Mouse (Mus musculus): ENCODE measurements at regions not wholly inside any gene's neighbourhood (a gene's known extent, or its start where the extent isn't known, plus 50 kb on each side); places are given as distances from the start of the nearest gene placed in this dataset.

DNA sequence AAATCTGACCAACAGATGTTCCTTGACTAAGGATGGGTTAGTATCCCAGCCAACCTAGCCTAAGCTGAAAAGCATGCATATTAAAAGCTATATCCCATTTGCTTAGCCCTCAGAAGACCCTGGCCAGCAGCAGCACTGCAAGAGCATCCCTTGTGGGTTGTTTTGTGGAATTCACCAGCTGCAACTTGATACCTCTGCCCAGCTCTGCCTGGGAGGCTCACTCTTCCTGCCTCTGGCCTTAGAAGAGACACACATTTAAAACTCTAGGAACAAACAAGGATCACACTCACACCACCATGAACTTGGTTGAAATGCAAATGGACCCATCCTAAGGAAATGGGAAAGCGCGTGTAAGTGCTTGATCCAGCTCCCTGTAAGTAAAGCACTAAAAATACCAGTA lies 107.7 kb upstream of the Arl4c start:
- no peak for DNase-seq (ENCODE audit: low spot score)

DNA sequence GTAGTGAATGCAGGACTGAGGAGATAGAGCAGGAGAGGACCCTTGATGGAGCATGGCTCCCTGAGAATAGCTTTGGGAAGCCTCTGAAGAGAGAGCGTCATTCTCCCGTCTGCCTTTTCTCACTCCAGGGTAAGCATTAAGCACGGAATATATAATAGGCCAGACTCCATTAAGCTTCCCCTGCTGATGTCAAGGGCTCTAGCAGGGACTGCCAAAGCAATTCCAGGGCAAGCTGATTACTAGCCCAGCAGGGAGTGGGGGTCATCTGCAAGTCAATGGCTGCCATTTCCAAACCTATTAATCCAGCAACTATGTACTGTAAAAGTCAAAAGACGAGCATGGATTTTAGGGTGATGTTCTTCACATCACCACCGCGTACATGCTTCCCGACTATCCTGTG lies 111.2 kb upstream of the Arl4c start:
- no peak for DNase-seq (ENCODE audit: low spot score)

DNA sequence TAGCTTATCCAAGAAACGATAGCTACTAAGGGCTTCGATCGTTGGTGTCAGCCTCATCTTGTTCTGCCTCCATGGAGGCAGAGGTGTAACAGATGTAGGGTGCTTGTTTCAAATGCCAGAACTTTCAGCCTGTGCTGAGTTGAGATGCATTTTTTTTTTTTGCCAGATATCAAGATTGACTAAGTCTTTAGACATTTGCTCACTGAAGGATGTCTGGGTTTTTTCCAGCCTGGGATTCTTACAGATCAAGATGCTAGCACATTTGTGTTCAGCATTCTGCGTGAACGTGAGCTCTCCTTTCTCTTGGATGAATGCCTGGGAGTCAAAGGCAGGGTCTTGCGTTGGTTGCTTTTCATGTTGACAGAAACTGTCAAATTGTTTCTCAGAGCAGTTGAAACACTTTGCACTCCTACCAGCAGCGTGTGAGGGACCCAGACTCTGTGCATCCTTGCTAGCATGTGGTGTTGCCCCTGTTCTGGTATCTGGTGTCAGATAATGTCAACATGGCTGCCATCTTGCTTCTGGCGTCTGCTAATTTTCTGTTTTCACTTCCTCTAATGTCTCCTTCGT lies 114.4 kb upstream of the Arl4c start:
- no peak for DNase-seq (ENCODE audit: low spot score)

DNA sequence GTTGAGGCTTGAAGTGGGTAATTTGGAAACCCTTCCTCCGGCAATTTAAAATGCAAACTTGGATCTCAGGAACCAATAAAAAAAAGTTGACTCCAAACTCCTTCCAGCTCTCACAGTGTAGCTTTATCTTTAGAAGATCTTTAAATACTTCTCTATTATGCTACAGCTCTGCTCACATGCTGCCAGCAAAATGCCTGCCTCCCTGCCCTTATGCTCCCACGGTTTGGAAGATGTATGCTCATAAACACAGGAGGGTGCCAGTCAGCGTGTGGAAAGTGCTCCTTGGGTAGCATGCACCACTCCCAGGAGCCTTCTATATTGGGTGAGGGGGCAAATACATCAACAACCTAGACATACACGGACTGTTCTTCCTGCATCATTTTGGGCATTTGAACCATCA lies 123.2 kb upstream of the Arl4c start:
- no peak for DNase-seq (ENCODE audit: low spot score)

DNA sequence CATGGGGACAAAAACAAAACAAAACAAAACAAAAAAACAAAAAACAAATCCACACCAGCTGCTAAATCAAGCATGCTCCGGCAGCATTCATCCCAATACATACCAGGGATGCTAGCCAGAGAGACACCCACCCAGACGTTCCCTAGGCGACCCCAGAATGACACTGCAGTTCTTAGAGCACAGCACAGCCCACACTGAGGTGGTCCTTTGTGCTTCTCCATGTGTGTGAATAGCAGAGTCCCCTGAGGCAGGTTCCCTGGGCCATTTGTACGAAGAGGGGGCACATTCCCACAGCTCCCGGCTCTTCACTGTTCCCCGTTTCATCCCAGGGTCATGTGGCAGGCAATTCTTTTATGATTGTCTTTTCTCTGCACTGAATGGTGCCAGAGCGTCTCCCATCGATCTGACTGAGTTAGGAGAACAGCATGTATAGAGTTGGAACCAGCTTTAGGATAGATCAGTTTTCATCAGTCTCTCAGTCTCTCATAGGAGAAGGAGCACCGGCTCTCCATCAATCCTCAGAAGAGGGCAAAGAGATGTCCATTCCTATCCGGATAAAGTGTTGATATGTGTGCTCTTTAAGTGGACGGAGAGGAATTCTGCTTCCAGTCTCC lies 136.7 kb upstream of the Arl4c start:
- no peak for DNase-seq (ENCODE audit: low spot score)

DNA sequence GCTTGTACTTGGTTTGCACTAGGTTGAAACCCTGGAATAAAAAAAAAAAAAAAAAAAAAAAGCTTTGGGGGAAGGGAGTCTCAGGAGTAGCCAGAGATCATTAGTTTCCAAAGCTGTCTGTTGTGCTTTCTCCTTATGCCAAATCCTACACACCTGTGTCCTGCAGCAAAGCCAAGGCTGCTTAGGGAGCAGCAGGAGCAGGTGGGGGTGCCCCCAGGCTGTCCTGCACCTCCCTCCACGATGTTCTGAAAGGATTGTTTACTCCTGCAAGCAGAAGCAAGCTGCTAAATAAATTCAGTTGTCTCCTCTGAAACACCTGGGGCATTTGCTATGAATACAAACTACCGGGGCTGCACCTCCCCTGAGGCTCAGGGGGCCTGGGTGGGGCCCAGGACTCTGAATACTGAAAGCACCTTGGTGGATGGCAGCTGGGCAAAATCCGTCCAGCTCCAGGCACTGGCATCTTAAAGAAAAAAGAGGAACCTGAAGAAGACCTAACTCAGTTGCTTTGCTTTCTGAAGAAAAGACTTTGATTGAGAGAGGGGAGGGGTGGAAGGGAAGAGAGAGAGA lies 137.5 kb upstream of the Arl4c start:
- DNase-seq (ENCODE audit: low spot score) = no peak

DNA sequence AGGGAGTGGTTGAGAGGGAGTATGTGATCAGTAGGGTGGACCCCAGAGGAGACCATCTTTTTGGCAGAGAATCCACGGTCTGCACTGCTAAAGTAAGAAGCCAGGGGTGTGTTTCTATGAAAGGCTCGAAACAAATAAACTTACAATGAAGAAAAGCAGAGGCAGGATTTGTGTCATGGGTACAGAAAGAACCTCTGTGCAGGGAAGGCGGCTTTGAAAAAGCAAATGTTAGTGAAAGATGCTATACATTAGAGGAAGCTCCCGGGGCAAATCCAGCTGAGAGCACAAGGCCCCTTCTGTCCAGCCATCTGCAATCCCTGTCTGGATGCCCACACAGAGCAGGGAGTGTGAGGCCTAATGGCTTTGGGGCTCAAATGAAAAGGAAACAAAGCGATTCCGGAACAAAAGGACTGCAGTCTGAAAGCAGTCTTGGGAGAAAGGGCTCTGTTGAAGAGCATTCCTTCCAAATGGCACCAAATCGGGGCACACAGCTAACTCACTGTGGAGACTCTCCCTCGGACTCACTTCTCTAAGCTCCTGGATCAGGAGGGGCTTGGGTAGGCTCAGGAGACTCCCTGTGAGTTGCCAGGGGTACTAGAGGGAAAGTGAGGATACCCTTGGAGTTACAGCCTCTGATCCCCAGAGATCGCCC lies 138.1 kb upstream of the Arl4c start:
- DNase-seq (ENCODE audit: low spot score) = no peak

DNA sequence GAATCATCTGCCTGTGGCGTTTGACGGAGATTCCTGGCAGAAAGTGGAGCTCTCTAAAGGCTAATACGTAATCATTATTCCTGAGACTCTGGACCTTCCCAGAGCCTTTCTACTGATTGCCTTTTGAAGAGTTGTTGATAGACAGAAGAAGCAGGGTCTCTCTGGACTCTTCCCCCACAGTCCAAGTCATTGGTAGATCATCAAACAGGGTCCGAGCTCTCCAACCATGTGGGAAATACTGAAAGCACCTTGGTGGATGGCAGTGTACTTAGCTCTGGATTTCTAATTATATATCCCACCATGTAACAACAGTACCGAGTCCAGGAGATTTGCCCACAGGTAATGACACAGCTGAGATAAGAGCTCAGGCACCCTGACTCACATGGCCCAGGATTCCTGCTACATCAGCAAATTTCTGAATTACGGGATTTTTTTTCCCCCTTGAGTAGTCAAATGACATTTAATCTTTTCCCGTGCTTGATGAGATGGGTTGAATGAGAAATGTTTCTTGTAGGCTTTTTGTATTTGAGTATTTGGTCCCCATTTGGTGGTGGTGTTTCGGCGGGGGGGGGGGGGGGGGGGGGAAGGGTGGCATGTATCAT lies 139.1 kb upstream of the Arl4c start:
- DNase-seq (ENCODE audit: low spot score) = no peak

DNA sequence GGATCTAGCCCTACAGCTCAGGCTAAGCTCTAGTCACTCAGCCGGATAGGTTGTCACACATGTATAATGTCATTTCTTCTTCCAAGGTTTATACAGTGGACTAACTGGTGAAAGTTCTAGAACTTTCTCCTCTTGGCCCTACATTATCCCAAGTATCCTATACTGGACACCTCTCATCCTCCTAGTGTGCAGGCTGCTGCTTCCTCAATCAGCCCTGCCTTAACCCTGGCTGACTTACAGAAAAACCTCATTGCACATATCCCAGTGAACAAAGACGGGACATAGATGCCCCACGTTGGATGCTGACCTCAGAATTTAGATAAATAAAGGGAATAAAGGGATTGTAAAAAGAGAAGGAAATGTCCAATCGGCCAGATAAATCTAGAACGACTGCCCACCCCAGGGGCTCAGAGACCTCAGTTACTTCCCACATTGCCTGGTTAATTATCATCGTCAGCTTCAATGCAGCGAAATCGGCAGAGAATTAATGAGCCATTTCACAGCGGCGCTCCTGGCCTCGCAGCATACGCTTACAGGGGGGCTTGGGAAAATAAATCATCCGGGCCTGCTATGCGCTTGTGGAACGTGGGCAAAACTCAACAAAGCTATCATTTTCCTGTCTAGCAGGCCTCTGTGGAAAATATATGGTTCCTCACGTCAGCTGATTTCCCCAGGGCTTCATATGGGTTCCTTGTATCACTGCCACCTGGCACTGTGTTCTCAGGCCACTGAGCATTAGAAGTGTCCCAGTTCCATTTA lies 145.5 kb upstream of the Arl4c start:
- no peak for DNase-seq (ENCODE audit: low spot score)

DNA sequence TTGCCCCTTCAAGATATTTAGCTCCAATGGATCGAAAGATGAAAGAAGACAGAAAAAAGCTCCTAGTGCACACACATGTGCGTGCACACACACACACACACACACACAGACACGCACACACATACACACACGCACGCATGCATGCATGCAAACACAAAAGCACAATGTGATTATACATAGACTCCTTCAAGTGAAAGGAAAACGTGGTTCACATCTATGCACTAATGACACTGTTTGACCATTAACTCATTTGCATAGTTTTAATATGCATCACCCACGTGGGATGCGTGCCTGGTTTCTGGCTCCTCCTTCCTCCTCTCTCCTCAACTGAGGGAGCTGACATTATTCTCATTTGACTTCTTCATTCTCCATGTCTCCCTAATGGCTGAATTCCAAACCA lies 146.2 kb upstream of the Arl4c start:
- no peak for DNase-seq (ENCODE audit: low spot score)

DNA sequence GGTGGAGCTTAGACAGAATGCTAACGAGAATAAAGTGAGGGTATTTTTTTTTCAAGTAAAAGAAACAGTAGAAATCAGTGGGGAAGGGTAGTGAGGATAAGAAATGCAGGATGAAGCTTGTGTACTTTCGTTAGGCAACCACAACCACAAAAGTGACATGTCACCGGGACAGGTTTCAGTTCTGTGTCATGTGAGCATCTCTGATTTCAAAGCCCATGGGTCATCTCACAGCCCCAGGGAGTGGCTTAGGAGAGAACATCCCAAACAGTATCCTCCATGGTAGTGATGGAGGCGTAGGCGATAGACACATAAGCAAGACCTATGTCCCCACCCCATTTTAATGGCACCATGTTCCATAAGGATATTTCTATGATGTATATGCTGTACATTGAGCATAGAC lies 147.4 kb upstream of the Arl4c start:
- no peak for DNase-seq (ENCODE audit: low spot score)

DNA sequence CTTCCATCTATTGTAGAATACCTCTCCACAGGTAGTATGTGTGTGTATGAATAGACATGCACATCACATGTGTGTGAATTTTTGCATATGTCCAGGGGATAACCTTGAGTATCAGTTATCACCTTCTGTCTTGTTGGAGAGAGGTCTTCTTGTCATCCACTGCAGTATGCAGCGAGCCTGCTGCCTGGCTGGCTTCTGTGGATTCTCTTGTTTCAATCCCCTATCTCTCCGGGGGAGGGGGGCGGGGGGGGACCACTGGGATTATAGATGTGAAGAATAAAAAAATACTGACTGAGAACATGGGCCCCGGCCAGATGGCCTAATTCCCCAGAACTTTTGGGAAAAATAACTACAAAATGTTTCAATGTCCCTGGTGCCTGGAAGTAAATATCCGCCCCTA lies 149.9 kb upstream of the Arl4c start:
- no peak for DNase-seq (ENCODE audit: low spot score)

DNA sequence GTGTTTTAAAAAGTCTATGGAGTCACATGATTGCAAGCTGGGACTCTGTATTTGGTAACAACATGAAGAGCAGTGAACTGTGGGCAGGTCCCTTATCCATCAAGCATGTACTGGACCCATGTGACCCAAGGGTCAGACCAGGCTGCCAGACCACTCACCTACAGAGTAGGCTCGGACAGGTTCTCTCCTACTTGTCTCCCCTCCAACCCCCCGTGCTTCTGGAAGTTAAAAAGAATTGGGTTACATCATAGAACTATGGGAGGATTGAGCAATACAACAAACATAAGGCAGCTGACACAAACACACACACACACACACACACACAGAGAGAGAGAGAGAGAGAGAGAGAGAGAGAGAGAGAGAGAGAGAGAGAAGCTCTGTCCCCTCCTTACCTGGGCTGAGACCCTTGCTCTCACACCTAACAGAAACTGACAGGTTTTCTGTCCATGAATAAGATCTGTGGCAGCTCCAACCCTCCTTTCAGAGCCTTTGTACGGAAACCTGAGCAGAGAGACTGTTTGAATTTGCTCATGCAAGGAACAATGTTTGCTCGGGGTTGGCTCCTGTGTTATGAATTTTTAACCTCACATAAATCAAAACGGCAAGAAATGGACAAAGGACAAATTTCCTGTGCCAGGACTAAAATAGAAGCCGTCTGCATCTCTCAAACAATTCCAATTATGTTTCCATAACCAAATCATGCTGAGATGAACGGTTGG lies 159.0 kb upstream of the Arl4c start:
- DNase-seq (ENCODE audit: low spot score) = no peak

DNA sequence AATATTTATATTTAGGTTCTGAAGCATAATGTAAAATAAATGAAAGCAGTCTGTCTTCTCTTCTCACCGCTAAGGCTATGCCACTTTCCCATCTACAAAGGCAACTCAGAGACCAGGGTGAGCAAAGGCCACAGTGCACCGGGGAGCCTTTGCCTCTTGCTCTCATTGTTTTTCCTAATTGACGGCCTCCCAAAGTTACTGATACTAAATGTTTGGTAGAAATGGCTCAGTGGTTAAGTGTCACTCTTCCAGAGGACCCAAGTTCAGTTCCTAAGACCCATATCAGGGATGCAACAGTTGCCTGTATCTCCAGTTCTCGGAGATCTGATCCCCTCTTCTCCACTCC lies 159.5 kb upstream of the Arl4c start:
- DNase-seq (ENCODE audit: low spot score) = no peak

DNA sequence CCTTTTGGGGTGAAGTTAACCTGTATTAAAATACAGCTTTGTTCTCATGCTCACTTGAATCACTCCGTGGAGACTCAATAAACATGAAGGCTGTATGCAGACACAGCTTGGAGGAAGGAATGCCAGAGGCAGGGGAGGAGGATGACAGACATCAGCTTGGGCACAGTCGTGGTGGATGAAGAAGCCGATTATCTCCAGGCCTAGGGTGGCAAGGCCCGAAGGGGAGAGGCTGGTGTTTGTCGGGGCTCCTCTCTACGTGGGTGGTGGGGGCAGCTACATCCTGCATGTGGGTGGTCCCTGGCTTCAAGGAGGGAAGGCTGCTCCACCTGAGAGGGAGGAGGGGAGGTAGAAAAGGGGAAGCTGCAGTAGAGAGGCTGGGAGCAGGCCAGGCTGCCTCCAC lies 163.4 kb upstream of the Arl4c start:
- no peak for DNase-seq (ENCODE audit: low spot score)

DNA sequence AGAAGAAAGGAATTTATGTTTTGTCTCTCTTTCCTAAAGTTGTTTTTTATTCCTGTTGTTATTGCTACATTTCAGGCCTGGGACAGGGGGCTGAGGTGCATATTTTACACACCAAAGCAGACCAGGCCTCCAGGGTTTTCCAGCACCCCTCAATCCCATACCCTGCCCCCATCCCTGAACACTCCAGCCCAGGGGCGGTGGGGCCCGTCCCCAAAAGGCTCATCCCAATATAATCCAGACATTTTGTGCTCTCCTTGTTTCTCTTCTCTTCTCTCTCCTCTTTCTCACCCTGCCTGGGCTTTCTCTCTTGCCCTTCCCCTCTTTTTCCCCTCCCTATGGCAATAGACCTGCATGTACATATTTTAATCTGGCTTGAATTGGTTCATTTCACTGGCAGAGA lies 164.6 kb upstream of the Arl4c start:
- DNase-seq (ENCODE audit: low spot score) = no peak

DNA sequence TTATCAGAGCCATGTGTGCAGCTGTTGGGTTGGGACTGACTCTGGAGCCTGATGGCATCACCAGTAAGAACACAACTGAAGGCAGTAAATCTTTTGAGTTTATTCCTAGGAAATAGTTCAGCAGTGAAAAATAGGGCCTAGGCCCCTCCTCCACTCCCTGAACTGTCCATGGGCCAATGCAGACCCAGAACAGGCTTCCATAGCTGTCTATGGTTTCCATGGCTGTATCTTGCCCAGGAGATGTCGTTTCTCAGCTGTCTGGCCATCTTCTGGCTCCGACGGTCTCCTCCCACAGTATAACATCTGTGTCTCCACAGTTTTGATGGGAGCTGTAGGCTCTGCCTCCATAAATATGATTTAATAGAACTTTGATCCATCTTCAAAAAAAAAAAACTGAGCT lies 165.1 kb upstream of the Arl4c start:
- DNase-seq (ENCODE audit: low spot score) = no peak

DNA sequence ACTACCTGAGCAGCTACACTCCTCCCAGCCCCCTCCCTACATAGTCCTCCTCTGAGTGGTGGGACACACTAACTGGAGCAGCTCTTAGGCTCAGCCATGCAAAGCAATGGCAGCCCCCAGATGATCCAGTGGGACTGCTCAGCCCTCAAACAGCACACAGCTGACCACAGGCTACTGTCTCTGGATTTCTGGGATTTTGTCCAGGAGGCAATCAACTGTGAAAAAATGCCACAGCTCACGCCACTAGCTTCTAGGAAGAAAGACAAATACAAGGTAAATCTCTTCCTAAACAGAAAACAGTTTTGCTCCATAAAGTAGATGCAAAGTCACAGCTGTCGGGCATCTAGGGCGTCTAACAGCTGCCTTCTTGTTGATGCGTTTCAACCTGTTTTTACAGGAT lies 167.9 kb upstream of the Arl4c start:
- no peak for DNase-seq (ENCODE audit: low spot score)

DNA sequence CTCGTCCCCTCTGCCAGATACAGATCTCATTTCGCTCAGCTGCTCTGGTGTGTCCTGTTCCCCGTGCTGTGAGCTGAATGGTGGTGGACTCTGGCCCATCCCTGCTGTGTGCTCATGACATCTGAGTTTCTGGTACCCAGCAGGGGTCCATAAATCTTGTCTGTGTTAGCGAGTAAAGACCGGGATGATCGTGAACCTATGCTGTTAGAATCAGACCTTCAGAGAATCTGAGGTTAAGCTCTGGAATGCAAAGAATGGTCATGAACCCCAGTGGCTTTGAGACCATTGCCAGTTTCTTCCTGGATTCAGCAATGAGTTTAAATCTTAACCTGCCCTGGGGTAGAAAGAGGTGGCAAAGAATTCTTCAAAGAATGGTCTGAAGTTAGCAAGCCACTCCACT lies 173.3 kb upstream of the Arl4c start:
- DNase-seq (ENCODE audit: low spot score) = no peak

DNA sequence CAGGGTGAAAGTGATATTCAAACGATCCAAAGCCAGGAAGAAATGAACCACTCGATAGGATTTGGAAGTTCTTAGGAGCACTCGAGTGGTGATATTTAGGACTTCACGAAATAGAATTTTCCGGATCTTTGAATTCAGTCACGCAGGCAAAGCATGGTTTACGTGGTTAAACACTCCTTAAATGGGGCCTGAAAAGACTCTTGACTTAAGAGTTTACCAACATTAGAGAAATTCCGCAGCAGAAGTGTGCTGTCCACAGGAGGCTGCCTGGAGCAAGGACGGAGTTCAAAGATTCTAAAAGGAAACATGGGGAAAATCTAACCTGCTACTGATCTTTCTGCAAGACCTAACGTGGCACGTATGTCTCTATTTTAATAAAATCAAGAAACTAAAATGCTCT lies 175.4 kb upstream of the Arl4c start:
- DNase-seq (ENCODE audit: low spot score) = no peak

DNA sequence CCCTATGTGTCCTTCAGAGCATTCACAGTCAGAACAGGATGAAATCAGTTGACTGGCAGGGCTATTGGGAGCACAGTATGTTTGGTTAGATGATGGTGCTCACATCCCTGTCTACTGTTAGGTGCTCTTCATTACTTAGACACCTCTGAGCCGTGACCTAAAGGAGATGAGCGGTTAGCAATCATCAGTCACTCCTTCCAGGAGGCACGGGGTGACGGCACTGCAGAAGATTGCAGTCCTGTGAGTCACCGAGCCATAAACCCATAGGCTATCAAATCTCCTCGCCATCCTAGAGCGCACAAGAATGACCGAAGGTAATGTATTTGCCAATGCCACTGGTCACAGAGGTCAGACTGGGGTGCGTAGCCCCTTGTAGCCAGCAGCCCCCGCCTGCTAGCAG lies 176.8 kb upstream of the Arl4c start:
- DNase-seq (ENCODE audit: low spot score) = no peak

DNA sequence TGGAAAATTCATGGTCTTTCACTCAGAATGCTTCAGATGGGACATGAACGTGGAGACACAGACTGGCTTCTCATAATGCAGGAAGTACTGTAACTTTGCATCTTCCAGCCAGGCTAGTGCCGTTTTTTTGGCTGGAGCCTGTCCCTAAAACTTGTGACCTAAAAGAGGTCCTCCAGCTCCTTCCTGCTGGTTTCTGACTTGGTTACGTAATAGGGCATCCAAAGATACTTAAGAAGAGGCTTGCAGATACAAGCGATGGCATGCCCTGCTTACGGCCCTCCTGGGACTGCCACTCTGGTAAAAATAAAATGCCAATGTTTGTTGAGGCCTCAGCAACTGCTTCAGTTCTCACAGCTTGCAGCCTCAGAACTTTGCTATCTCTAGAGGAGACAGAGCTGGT lies 177.3 kb upstream of the Arl4c start:
- no peak for DNase-seq (ENCODE audit: low spot score)
